19 mouse cellular contexts compared by ENCODE assay signal in the genomic region with DNA sequence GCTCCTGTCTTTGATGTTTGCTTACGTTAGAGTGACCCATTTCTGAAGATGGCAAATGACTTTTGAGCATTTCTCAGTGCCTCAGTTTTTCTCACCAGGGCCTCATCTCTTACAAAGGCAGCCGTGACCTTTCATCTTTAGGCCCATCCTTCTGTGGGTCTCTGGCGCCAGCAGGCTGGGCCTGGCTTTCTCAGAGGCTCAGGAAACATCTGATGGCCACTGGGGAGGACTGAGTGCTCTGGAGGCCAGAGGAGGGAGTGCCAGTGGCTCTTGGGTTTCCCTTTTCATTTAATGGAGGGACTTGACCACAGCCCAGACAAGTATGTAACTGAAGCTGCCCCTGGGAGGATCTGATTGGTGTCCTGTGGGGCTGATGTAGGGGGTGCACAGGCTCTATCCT. TPM values are rescaled to one million over a fixed set of nuclear protein-coding genes. Genes with fewer than 3 reads are reported as not detected.
A peak's percentile ranks its signal among the peaks of the same experiment; 100 is the strongest.
DNase-seq lines count a peak whose midpoint lies in the region; ATAC-seq and TF ChIP-seq lines count a peak whose summit lies in the region.
"Had no signal": no experiment of that assay in that cellular context is flagged by ENCODE, and none has a peak within 500 bp of the region (broad histone marks: within the 10 kb centered on the region; RNA-seq: fewer than 3 reads in every experiment).

No protein-coding gene starts in this region.

- no peaks in the 10 kb centered on the region for H3K9me3 ChIP-seq in E14TG2a.4 (ENCODE audit: low read length)
- H3K9me3 ChIP-seq in forebrain, embryonic 15.5 days, result no peaks in the 10 kb centered on the region
- H3K9me3 ChIP-seq: limb, embryonic 10.5 days; midbrain, embryonic 12.5 days had no signal

- TF ChIP-seq POLR2A in kidney, adult 2 months (IDR thresholded peaks at IDR 0.05; ENCODE audit: low read depth, low read length), result no peak

- no peaks in the 10 kb centered on the region for H3K27me3 ChIP-seq in kidney, adult 2 months (replicated peaks; ENCODE audit: control insufficient read depth, insufficient read depth, low read length)
- H3K27me3 ChIP-seq in E14TG2a.4 (ENCODE audit: insufficient read depth, low read length), result no peaks in the 10 kb centered on the region
- no peaks in the 10 kb centered on the region for H3K27me3 ChIP-seq in forebrain, embryonic 15.5 days
- H3K27me3 ChIP-seq: midbrain, embryonic 12.5 days; Patski had no signal

- no peak overlapping the region for H3K4me3 ChIP-seq in kidney, adult 2 months (ENCODE audit: insufficient read depth, low read depth, low read length)
- 0 out of 2 replicates have a peak overlapping the region, but pooled peaks have one; percentile 1 for H3K4me3 ChIP-seq in E14TG2a.4 (replicated peaks; ENCODE audit: low read length)
- no peak overlapping the region for H3K4me3 ChIP-seq in forebrain, embryonic 15.5 days
- H3K4me3 ChIP-seq: erythroblast, embryonic 14.5 days; limb, embryonic 10.5 days; midbrain, embryonic 12.5 days had no signal

- TF ChIP-seq CTCF in kidney, adult 2 months (conservative IDR thresholded peaks at IDR 0.05; ENCODE audit: insufficient read depth, insufficient read length, low read depth, low read length), result 0 out of 2 replicates have a peak, but pooled peaks have one; percentile 3
- TF ChIP-seq CTCF in E14TG2a.4 (conservative IDR thresholded peaks at IDR 0.05; ENCODE audit: low read length), result no peak

- H3K4me1 ChIP-seq in kidney, adult 2 months (ENCODE audit: control insufficient read depth, insufficient read depth, low read length), result peaks cover 80% of the 10 kb centered on the region
- H3K4me1 ChIP-seq in E14TG2a.4 (replicated peaks; ENCODE audit: low read depth, low read length), result peaks cover 100% of the 10 kb centered on the region
- H3K4me1 ChIP-seq in forebrain, embryonic 15.5 days, result peaks cover 20% of the 10 kb centered on the region

- peak; percentile 40 for DNase-seq in embryo, embryonic 10 days (ENCODE audit: low spot score)
- no peak for DNase-seq in embryo, embryonic 9.5 days (ENCODE audit: extremely low spot score)
- peak; percentile 67 for DNase-seq in kidney, adult 2 months
- DNase-seq in kidney, postnatal 4 days, result no peak
- DNase-seq in kidney, postnatal 36 days, result peak; percentile 51 to 64
- DNase-seq in natural killer cell, adult 2 months (ENCODE audit: low spot score in 2 of 2), result no peak
- DNase-seq: cerebellum, adult 2 months; forebrain, postnatal 0 days; heart, postnatal 4 days; lung, embryonic 14.5 days; right cerebral cortex, postnatal 14 days had no signal

- no peak for ATAC-seq in forebrain, embryonic 15.5 days (replicated peaks)
- ATAC-seq: forebrain, postnatal 0 days; Patski had no signal

- H3K36me3 ChIP-seq in kidney, adult 2 months (ENCODE audit: control insufficient read depth, insufficient read depth, low read length), result no peaks in the 10 kb centered on the region
- H3K36me3 ChIP-seq in E14TG2a.4 (ENCODE audit: insufficient read depth, low read length), result peaks cover 98% of the 10 kb centered on the region
- H3K36me3 ChIP-seq in forebrain, embryonic 15.5 days, result no peaks in the 10 kb centered on the region

- H3K4me2 ChIP-seq in forebrain, embryonic 15.5 days (replicated peaks), result no peak overlapping the region
- H3K4me2 ChIP-seq: heart, embryonic 11.5 days; lung, embryonic 14.5 days; midbrain, embryonic 12.5 days had no signal

- WGBS in kidney, adult 2 months, result 50% methylated on average over 3 of the region's 3 CpGs
- 63% methylated on average over 3 of the region's 3 CpGs for WGBS in forebrain, embryonic 15.5 days

- peak overlapping the region; percentile 85 for H3K27ac ChIP-seq in kidney, adult 2 months (ENCODE audit: insufficient read depth, low read depth, low read length)
- no peak overlapping the region for H3K27ac ChIP-seq in forebrain, embryonic 15.5 days (replicated peaks)
- H3K27ac ChIP-seq: limb, embryonic 10.5 days; macrophage; midbrain, embryonic 12.5 days had no signal

- no peak overlapping the region for H3K9ac ChIP-seq in forebrain, embryonic 15.5 days (replicated peaks)
- H3K9ac ChIP-seq: forebrain, postnatal 0 days; lung, embryonic 14.5 days; midbrain, embryonic 12.5 days had no signal

RNA-seq across cellular contexts. Expression of a gene that starts 38.2 kb away (rescaled TPM):
- polyA plus RNA-seq in kidney, adult 2 months (2012; rRNA removed), result 104 and 109 TPM in 2 replicates
- 16.3 and 18.4 TPM in 2 replicates for polyA plus RNA-seq in forebrain, embryonic 15.5 days (2015; fragmentation: Nextera tagmentation; extraction: Ambion mirVana)

Comparison
In these comparisons a context has a peak if more than half of its experiments do, and no peak if none do; other contexts are left out.
1. DNase-seq: peak in embryo, embryonic 10 days (single experiment), kidney, adult 2 months (single experiment) and kidney, postnatal 36 days (2 of 2); none in embryo, embryonic 9.5 days (single experiment), kidney, postnatal 4 days (0 of 2) and natural killer cell, adult 2 months (0 of 2).